Mouse (Mus musculus) heart, postnatal 10 days (tissue): Measurements from ENCODE around the gene Olfr646. TPM values are rescaled to one million over a fixed set of nuclear protein-coding genes. Genes with fewer than 3 reads are reported as not detected.

ENCODE experiments used
- DNase-seq, 2 experiments: peaks; one replicate each; pipeline ENCODE4 v3.0.0; 2021
- intact Hi-C: fragments of 180-260 bp; cut with DNase I; formaldehyde crosslinking; loops from one replicate; pipeline ENCODE4 v1.15.1; 2025
- total RNA-seq, 2 experiments: library from RNA; stranded (reverse); gene quantifications; 2 replicates each; pipeline ENCODE4 v1.2.3; 2021

Olfr646 gene
- total RNA-seq = not detected

- DNase-seq = no peak
Observed at GRCm38 (mm10) chr7:104104757-104104972, at the start of gene Olfr646. Olfr646 (plus strand) TSS chr7:104104873.

DNA sequence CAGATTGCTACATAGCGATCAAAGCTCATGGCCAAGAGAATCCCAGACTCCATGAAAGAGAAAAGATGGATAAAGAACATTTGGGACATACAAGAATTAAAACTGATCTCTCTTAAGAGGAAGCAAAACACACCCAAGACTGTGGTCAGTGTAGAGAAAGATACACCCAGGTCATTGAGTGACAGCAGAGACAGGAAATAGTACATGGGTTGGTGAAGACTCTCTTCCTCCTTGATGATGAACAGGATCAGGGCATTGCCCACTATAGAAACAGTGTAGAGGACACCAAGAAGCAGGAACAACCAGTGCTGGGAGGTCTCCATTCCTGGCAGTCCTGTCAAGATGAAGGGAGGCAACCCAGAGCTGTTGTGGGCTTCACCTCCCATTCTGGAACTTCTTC is 45.5 kb upstream of the Olfr646 start:
- intact Hi-C loops = no loop called here
- DNase-seq = no peak

More at GRCm38 (mm10) chr7:104104757-104104972, at the start of gene Olfr646:
- intact Hi-C loops = no loop called here

DNA sequence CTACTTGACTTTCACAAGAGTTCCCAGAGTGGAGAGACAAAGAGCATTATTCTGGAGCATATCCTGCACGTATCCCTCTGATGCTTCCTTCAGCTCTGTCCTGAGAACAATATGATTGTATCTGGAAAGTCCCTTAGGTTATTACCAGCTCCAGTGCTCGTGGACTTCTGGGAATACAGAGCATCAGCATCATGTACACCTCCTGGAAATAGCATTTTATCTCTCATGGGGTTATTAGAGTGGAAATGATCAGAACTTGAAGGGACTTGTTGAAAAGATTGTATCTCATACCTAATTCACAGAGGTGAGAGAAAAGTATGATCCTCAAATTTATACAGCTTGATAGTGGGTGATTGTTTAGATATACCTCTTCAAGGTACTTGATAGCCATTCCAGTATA is 43.3 kb upstream of the Olfr646 start, which contains the start of gene 4930516K23Rik:
TSS of gene 4930516K23Rik (minus strand) at position 101 of the 400 bp plus-strand sequence.
- intact Hi-C loops = no loop called here
- no peak for DNase-seq

DNA sequence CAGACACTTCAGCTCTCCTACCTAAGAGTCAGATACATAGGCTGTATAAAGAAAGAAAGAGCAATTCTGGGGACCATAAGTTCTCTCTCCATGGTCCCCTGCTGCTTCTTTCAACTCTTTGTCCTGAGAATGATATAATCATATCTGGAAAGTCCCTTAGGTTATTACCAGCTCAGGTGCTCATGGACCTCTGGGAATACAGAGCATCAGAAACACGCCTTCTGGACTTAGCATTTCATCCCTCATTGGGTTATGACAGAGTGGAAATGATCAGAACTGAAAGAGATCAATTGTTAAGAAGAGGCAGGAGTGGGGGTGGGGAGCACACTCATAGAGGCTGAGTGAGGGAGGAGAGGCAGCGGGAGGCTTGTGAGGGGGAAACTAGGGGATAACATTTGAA is 32.9 kb upstream of the Olfr646 start, which contains the start of gene Olfr644:
TSS of gene Olfr644 (minus strand) at position 101 of the 400 bp plus-strand sequence.
- no peak for DNase-seq
- intact Hi-C loops = no loop called here

DNA sequence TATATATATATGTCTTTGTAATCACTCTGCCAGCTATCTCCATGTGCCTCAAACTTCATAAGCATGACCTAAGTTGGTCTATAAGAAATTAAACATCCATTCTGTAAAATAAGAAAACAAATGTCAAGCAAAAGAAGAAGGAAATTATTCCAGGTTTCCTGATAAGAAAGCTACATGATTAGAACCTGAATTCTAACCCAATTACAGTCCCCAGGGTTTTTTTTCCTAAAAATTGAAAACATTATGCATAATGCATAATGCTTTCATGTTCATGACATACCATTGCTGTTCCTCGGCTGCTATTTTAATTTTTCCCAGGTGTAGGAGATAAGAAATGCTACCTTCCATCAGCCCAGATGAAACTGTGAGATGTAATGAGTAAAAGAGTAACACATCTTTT is 19.3 kb upstream of the Olfr646 start, which contains the start of gene Olfr645:
TSS of gene Olfr645 (minus strand) at position 101 of the 400 bp plus-strand sequence.
- no peak for DNase-seq
- intact Hi-C loops = no loop called here

- intact Hi-C loops = no loop called here
- DNase-seq = no peak
Observed at GRCm38 (mm10) chr7:104103913-104104756, 538 bp upstream of the Olfr646 start.

GRCm38 (mm10) chr7:104129726-104130125 is 25.1 kb downstream of the Olfr646 start, which contains the start of gene Ubqln5:
Ubqln5 (minus strand) TSS chr7:104129826.
- no peak for DNase-seq
- intact Hi-C loops = no loop called here

DNA sequence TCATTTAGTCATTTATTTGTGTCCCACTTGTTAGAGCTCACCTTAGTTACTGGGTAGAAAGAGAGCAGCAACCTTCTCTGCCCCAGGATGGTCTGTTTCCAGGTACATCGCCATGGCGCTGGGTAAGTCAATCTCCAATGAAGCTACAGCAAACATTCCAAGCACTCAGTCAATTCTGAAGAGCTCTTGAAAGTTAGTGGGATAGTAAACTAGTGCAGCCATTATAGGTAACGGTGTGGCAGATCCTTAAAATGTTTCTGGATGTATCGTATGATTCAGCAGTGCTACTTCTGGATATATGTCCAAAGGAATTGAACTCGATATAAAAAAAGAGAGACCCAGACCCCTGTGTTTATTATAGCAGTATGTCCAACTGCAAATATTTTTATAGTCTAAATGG is 32.6 kb downstream of the Olfr646 start, which contains the start of gene Olfr643:
TSS of gene Olfr643 (minus strand) at position 101 of the 400 bp plus-strand sequence.
- intact Hi-C loops = no loop called here
- DNase-seq = no peak

- DNase-seq = no peak
- intact Hi-C loops = no loop called here
Observed at GRCm38 (mm10) chr7:104143179-104143578, 38.5 kb downstream of the Olfr646 start, which contains the start of gene Ubqln3. Ubqln3 (minus strand) TSS chr7:104143279.

DNA sequence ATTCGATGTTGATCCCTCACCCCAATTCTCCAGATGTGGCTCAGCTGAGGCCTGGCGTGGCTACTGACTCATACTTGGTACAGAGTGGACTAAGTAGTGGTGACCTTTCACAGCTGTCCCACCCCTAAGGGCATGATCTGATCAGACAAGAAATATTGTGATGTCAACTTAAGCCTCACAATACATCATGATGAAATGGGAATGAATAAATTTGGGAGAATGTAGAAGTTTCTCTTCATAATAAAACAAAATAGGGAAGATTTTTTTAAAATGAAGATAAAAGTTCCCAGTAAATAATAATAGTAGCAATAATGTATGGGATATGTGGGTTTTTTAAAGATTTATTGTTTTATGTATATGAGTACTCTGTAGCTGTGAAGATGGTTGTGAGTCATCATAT is 45.8 kb downstream of the Olfr646 start, which contains the start of gene Ubqlnl:
TSS of gene Ubqlnl (minus strand) at position 101 of the 400 bp plus-strand sequence.
- intact Hi-C loops = no loop called here
- DNase-seq = no peak

Other genes starting within 250 kb of the Olfr646 start
- gene Olfr66, start 218.6 kb upstream of the Olfr646 start, total RNA-seq = not detected
- gene Olfr64, start 210.4 kb upstream of the Olfr646 start, total RNA-seq = not detected
- gene Olfr65, start 201.4 kb upstream of the Olfr646 start, total RNA-seq = not detected
- not detected for gene Olfr631, start 176.0 kb upstream of the Olfr646 start, total RNA-seq
- not detected for gene Olfr632, start 170.5 kb upstream of the Olfr646 start, total RNA-seq
- not detected for gene Olfr633, start 160.4 kb upstream of the Olfr646 start, total RNA-seq
- not detected for gene Olfr635, start 133.7 kb upstream of the Olfr646 start, total RNA-seq
- gene Olfr638, start 106.1 kb upstream of the Olfr646 start, total RNA-seq = not detected
- gene Olfr639, start 87.6 kb upstream of the Olfr646 start, total RNA-seq = not detected
- not detected for gene Olfr640, start 79.3 kb upstream of the Olfr646 start, total RNA-seq
- not detected for gene Olfr641, start 69.4 kb upstream of the Olfr646 start, total RNA-seq
- not detected for gene Olfr642, start 52.2 kb upstream of the Olfr646 start, total RNA-seq
- not detected for gene 4930516K23Rik, start 43.4 kb upstream of the Olfr646 start, total RNA-seq
- not detected for gene Olfr644, start 33.0 kb upstream of the Olfr646 start, total RNA-seq
- gene Olfr645, start 19.4 kb upstream of the Olfr646 start, total RNA-seq = not detected
- not detected for gene Ubqln5, start 25.0 kb downstream of the Olfr646 start, total RNA-seq
- not detected for gene Olfr643, start 32.5 kb downstream of the Olfr646 start, total RNA-seq
- not detected for gene Ubqln3, start 38.4 kb downstream of the Olfr646 start, total RNA-seq
- gene Ubqlnl, start 45.7 kb downstream of the Olfr646 start, total RNA-seq = not detected
- gene Olfm5, start 60.0 kb downstream of the Olfr646 start, total RNA-seq = not detected
- not detected for gene Olfr648, start 78.5 kb downstream of the Olfr646 start, total RNA-seq
- not detected for gene Olfr649, start 91.1 kb downstream of the Olfr646 start, total RNA-seq
- 1 to 10 TPM in 1 of 2 experiments, under 1 TPM in 1; 0.45 to 1.7 TPM for gene Trim6, start 113.9 kb downstream of the Olfr646 start, total RNA-seq
- gene Trim34a, start 139.6 kb downstream of the Olfr646 start, total RNA-seq = 1 to 10 TPM; 3.9 to 4.8 TPM
- gene Trim5, start 183.2 kb downstream of the Olfr646 start, total RNA-seq = 1 to 10 TPM; 2.2 to 3.4 TPM
- 1 to 10 TPM; 7.0 to 7.2 TPM for gene Trim12a, start 210.6 kb downstream of the Olfr646 start, total RNA-seq
- under 1 TPM; 0.26 to 0.35 TPM for gene Trim34b, start 224.6 kb downstream of the Olfr646 start, total RNA-seq
- 1 to 10 TPM; 4.5 to 4.9 TPM for gene Trim12c, start 248.5 kb downstream of the Olfr646 start, total RNA-seq